Mouse (Mus musculus): ENCODE measurements at regions not wholly inside any gene's neighbourhood (a gene's known extent, or its start where the extent isn't known, plus 50 kb on each side); places are given as distances from the start of the nearest gene placed in this dataset.

DNA sequence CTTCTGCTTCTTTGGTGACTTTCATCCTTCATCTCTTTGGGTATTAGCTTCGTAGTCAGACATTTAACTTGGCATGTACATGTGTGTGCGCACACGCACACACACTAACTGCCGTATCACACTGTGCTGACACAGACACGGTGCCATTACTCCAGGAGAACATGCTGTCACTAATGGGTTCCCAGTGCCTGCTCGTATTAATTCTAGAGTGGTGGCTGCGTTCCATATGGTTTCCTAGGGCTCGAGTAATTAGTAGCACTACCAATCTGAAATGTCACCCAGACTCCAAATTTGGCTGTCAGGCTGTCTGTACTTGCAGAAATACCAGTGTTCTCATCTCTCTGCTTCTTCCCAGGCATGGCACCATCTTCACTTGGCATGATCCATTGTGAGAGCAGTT, 137.3 kb upstream of the Pum3 start:
- no peak for TF ChIP-seq TCF12 (IDR thresholded peaks at IDR 0.05; ENCODE audit: low read depth, low read length)
- no peak for TF ChIP-seq POLR2AphosphoS2 (IDR thresholded peaks at IDR 0.05; ENCODE audit: low read depth, low read length)
- TF ChIP-seq CTCF (conservative IDR thresholded peaks at IDR 0.05 in 1 of 2, IDR thresholded peaks at IDR 0.05 in 1 of 2; ENCODE audit: low read depth in 2 of 2, low read length in 2 of 2), result no peak
- TF ChIP-seq MAZ (IDR thresholded peaks at IDR 0.05; ENCODE audit: low read depth, low read length), result no peak
- TF ChIP-seq CHD1 (IDR thresholded peaks at IDR 0.05; ENCODE audit: low read depth, low read length), result no peak
- no peak for TF ChIP-seq EP300 (IDR thresholded peaks at IDR 0.05; ENCODE audit: low read length)
- no peak for TF ChIP-seq POLR2A (IDR thresholded peaks at IDR 0.05; ENCODE audit: low read depth, low read length)
- TF ChIP-seq ZKSCAN1 (IDR thresholded peaks at IDR 0.05; ENCODE audit: borderline replicate concordance, low read depth, low read length), result no peak
- no peak for TF ChIP-seq USF2 (conservative IDR thresholded peaks at IDR 0.05; ENCODE audit: low read depth, low read length)
- no peak for TF ChIP-seq MAFK (IDR thresholded peaks at IDR 0.05; ENCODE audit: insufficient replicate concordance, low read length)
- TF ChIP-seq MYC (IDR thresholded peaks at IDR 0.05; ENCODE audit: low read depth, low read length), result no peak
- TF ChIP-seq SIN3A (IDR thresholded peaks at IDR 0.05; ENCODE audit: low read length), result no peak
- TF ChIP-seq SMC3 (IDR thresholded peaks at IDR 0.05; ENCODE audit: low read depth, low read length), result no peak
- no peak for TF ChIP-seq MAX (IDR thresholded peaks at IDR 0.05; ENCODE audit: low read length)

Data from CH12.LX (cell line).